Mouse (Mus musculus): Measurements from ENCODE around the gene Slc27a3. TPM values are rescaled to one million over a fixed set of nuclear protein-coding genes. Genes with fewer than 3 reads are reported as not detected.

The Slc27a3 gene
- polyA plus RNA-seq, 1 experiment from 2014 or later: 20.7 TPM

- Histone ChIP-seq H3K27ac (ENCODE audit: low read length) (no peak overlapping the region), H3K9me3 (ENCODE audit: control insufficient read depth, low read length) (no peaks in the 10 kb centered on the region), H3K4me1 (replicated peaks; ENCODE audit: control insufficient read depth, insufficient read depth, low read length) (peaks cover 10% of the 10 kb centered on the region; the same call in 1 of the 2 replicates), H3K4me3 (ENCODE audit: low read length) (no peak overlapping the region), H3K4me2 (ENCODE audit: low read depth, low read length) (no peak overlapping the region), H3K36me3 (ENCODE audit: control insufficient read depth, insufficient read depth, low read length) (peaks cover 15% of the 10 kb centered on the region), H3K9ac (ENCODE audit: low read length) (no peak overlapping the region), H3K27me3 (ENCODE audit: control insufficient read depth, insufficient read depth, low read depth, low read length) (no peaks in the 10 kb centered on the region)
- ATAC-seq (ENCODE audit: low read depth): no peak
- 64% methylated on average over 2 of the region's 2 CpGs for WGBS
Observed at GRCm38 (mm10) chr3:90425499-90425898, 35.8 kb upstream of the Slc27a3 start.

- Histone ChIP-seq H3K36me3 (ENCODE audit: control insufficient read depth, insufficient read depth, low read length) (peaks cover 15% of the 10 kb centered on the region), H3K9me3 (ENCODE audit: control insufficient read depth, low read length) (no peaks in the 10 kb centered on the region), H3K27me3 (ENCODE audit: control insufficient read depth, insufficient read depth, low read depth, low read length) (no peaks in the 10 kb centered on the region), H3K4me1 (replicated peaks; ENCODE audit: control insufficient read depth, insufficient read depth, low read length) (peaks cover 5% of the 10 kb centered on the region; the same call in 1 of the 2 replicates), H3K27ac (ENCODE audit: low read length) (no peak overlapping the region), H3K4me3 (ENCODE audit: low read length) (no peak overlapping the region), H3K9ac (ENCODE audit: low read length) (no peak overlapping the region), H3K4me2 (ENCODE audit: low read depth, low read length) (no peak overlapping the region)
- ATAC-seq (ENCODE audit: low read depth): no peak
Observed at GRCm38 (mm10) chr3:90423549-90423948, 33.8 kb upstream of the Slc27a3 start.

- H3K4me2 ChIP-seq (ENCODE audit: low read depth, low read length): no peak overlapping the region
- no peaks in the 10 kb centered on the region for H3K4me1 ChIP-seq (replicated peaks; ENCODE audit: control insufficient read depth, insufficient read depth, low read length)
- H3K9ac ChIP-seq (ENCODE audit: low read length): no peak overlapping the region
- H3K27ac ChIP-seq (ENCODE audit: low read length): no peak overlapping the region
- no peaks in the 10 kb centered on the region for H3K27me3 ChIP-seq (ENCODE audit: control insufficient read depth, insufficient read depth, low read depth, low read length)
- peaks cover 23% of the 10 kb centered on the region for H3K36me3 ChIP-seq (ENCODE audit: control insufficient read depth, insufficient read depth, low read length)
- ATAC-seq (ENCODE audit: low read depth): no peak
- WGBS: 77% methylated on average over 6 of the region's 6 CpGs
- no peaks in the 10 kb centered on the region for H3K9me3 ChIP-seq (ENCODE audit: control insufficient read depth, low read length)
- no peak overlapping the region for H3K4me3 ChIP-seq (ENCODE audit: low read length)
Observed at GRCm38 (mm10) chr3:90420696-90421095, 31.0 kb upstream of the Slc27a3 start.

- H3K4me3 ChIP-seq (ENCODE audit: low read length): no peak overlapping the region
- peaks cover 6% of the 10 kb centered on the region for H3K4me1 ChIP-seq (replicated peaks; ENCODE audit: control insufficient read depth, insufficient read depth, low read length)
- no peak overlapping the region for H3K9ac ChIP-seq (ENCODE audit: low read length)
- no peaks in the 10 kb centered on the region for H3K27me3 ChIP-seq (ENCODE audit: control insufficient read depth, insufficient read depth, low read depth, low read length)
- ATAC-seq (ENCODE audit: low read depth): peak; percentile 47; the same call in 1 of the 2 replicates
- peaks cover 32% of the 10 kb centered on the region for H3K36me3 ChIP-seq (ENCODE audit: control insufficient read depth, insufficient read depth, low read length)
- no peaks in the 10 kb centered on the region for H3K9me3 ChIP-seq (ENCODE audit: control insufficient read depth, low read length)
- peak overlapping the region; percentile 23; the same call in 1 of the 2 replicates for H3K27ac ChIP-seq (ENCODE audit: low read length)
- no peak overlapping the region for H3K4me2 ChIP-seq (ENCODE audit: low read depth, low read length)
- 35% methylated on average over 3 of the region's 3 CpGs for WGBS
Observed at GRCm38 (mm10) chr3:90413011-90413396, 23.3 kb upstream of the Slc27a3 start.

GRCm38 (mm10) chr3:90412312-90413010, 22.7 kb upstream of the Slc27a3 start:
- H3K27me3 ChIP-seq (ENCODE audit: control insufficient read depth, insufficient read depth, low read depth, low read length): no peaks in the 10 kb centered on the region
- H3K4me3 ChIP-seq (ENCODE audit: low read length): no peak overlapping the region
- no peak overlapping the region; the same call in 1 of the 2 replicates for H3K27ac ChIP-seq (ENCODE audit: low read length)
- WGBS: 44% methylated on average over 5 of the region's 5 CpGs
- H3K36me3 ChIP-seq (ENCODE audit: control insufficient read depth, insufficient read depth, low read length): peaks cover 37% of the 10 kb centered on the region
- peaks cover 6% of the 10 kb centered on the region for H3K4me1 ChIP-seq (replicated peaks; ENCODE audit: control insufficient read depth, insufficient read depth, low read length)
- peak; percentile 73 for ATAC-seq (ENCODE audit: low read depth)
- no peak overlapping the region for H3K9ac ChIP-seq (ENCODE audit: low read length)
- H3K9me3 ChIP-seq (ENCODE audit: control insufficient read depth, low read length): no peaks in the 10 kb centered on the region
- no peak overlapping the region for H3K4me2 ChIP-seq (ENCODE audit: low read depth, low read length)

GRCm38 (mm10) chr3:90408721-90409120, 19.0 kb upstream of the Slc27a3 start:
- Histone ChIP-seq H3K9me3 (ENCODE audit: control insufficient read depth, low read length) (no peaks in the 10 kb centered on the region), H3K27me3 (ENCODE audit: control insufficient read depth, insufficient read depth, low read depth, low read length) (no peaks in the 10 kb centered on the region), H3K36me3 (ENCODE audit: control insufficient read depth, insufficient read depth, low read length) (peaks cover 48% of the 10 kb centered on the region), H3K4me3 (ENCODE audit: low read length) (no peak overlapping the region), H3K9ac (ENCODE audit: low read length) (no peak overlapping the region), H3K4me1 (replicated peaks; ENCODE audit: control insufficient read depth, insufficient read depth, low read length) (peaks cover 6% of the 10 kb centered on the region), H3K27ac (ENCODE audit: low read length) (no peak overlapping the region), H3K4me2 (ENCODE audit: low read depth, low read length) (no peak overlapping the region)
- no peak for ATAC-seq (ENCODE audit: low read depth)
- WGBS: 87% methylated on average over 3 of the region's 3 CpGs

GRCm38 (mm10) chr3:90406414-90406813, 16.7 kb upstream of the Slc27a3 start:
- H3K4me3 ChIP-seq (ENCODE audit: low read length): no peak overlapping the region
- H3K36me3 ChIP-seq (ENCODE audit: control insufficient read depth, insufficient read depth, low read length): peaks cover 69% of the 10 kb centered on the region
- WGBS: 94% methylated on average over 5 of the region's 5 CpGs
- no peaks in the 10 kb centered on the region for H3K4me1 ChIP-seq (replicated peaks; ENCODE audit: control insufficient read depth, insufficient read depth, low read length)
- no peaks in the 10 kb centered on the region for H3K9me3 ChIP-seq (ENCODE audit: control insufficient read depth, low read length)
- no peak overlapping the region for H3K9ac ChIP-seq (ENCODE audit: low read length)
- H3K4me2 ChIP-seq (ENCODE audit: low read depth, low read length): no peak overlapping the region
- ATAC-seq (ENCODE audit: low read depth): no peak
- H3K27ac ChIP-seq (ENCODE audit: low read length): no peak overlapping the region
- H3K27me3 ChIP-seq (ENCODE audit: control insufficient read depth, insufficient read depth, low read depth, low read length): no peaks in the 10 kb centered on the region

- Histone ChIP-seq H3K9me3 (ENCODE audit: control insufficient read depth, low read length) (no peaks in the 10 kb centered on the region), H3K27ac (ENCODE audit: low read length) (no peak overlapping the region), H3K4me3 (ENCODE audit: low read length) (no peak overlapping the region), H3K9ac (ENCODE audit: low read length) (no peak overlapping the region), H3K4me1 (replicated peaks; ENCODE audit: control insufficient read depth, insufficient read depth, low read length) (no peaks in the 10 kb centered on the region), H3K27me3 (ENCODE audit: control insufficient read depth, insufficient read depth, low read depth, low read length) (no peaks in the 10 kb centered on the region), H3K36me3 (ENCODE audit: control insufficient read depth, insufficient read depth, low read length) (peaks cover 76% of the 10 kb centered on the region), H3K4me2 (ENCODE audit: low read depth, low read length) (no peak overlapping the region)
- WGBS: 71% methylated on average over 4 of the region's 4 CpGs
- no peak for ATAC-seq (ENCODE audit: low read depth)
Observed at GRCm38 (mm10) chr3:90404609-90405008, 14.9 kb upstream of the Slc27a3 start.

GRCm38 (mm10) chr3:90404121-90404520, 14.4 kb upstream of the Slc27a3 start:
- 90% methylated on average over 3 of the region's 3 CpGs for WGBS
- no peak overlapping the region for H3K9ac ChIP-seq (ENCODE audit: low read length)
- no peak for ATAC-seq (ENCODE audit: low read depth)
- no peaks in the 10 kb centered on the region for H3K9me3 ChIP-seq (ENCODE audit: control insufficient read depth, low read length)
- H3K4me2 ChIP-seq (ENCODE audit: low read depth, low read length): no peak overlapping the region
- no peaks in the 10 kb centered on the region for H3K27me3 ChIP-seq (ENCODE audit: control insufficient read depth, insufficient read depth, low read depth, low read length)
- no peak overlapping the region for H3K27ac ChIP-seq (ENCODE audit: low read length)
- no peaks in the 10 kb centered on the region for H3K4me1 ChIP-seq (replicated peaks; ENCODE audit: control insufficient read depth, insufficient read depth, low read length)
- peaks cover 76% of the 10 kb centered on the region for H3K36me3 ChIP-seq (ENCODE audit: control insufficient read depth, insufficient read depth, low read length)
- no peak overlapping the region for H3K4me3 ChIP-seq (ENCODE audit: low read length)
